Mouse (Mus musculus): ENCODE results near the gene Cemip.

Cemip gene

DNA sequence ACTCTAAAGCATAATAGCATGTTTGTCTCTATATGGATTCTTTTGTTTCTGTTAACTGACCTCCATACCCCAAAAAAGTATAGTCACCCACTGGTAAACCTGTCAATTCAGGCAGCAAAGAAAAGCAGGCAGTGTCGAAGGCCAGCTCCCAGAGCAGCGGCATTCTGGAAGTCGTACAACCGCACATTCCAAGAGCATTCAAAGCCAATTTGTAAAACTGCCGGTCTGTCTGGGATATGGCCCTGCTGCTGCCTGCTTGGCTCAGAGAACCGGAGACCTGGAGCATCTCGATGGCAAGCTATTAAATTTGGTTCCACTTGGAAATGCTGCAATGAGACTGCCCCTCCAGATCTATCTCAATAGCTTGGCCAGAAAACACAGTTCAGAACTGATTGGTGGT, 113.8 kb downstream of the Cemip start:
- no peak for TF ChIP-seq GATA4 (IDR thresholded peaks at IDR 0.05; ENCODE audit: insufficient replicate concordance, low read length)

DNA sequence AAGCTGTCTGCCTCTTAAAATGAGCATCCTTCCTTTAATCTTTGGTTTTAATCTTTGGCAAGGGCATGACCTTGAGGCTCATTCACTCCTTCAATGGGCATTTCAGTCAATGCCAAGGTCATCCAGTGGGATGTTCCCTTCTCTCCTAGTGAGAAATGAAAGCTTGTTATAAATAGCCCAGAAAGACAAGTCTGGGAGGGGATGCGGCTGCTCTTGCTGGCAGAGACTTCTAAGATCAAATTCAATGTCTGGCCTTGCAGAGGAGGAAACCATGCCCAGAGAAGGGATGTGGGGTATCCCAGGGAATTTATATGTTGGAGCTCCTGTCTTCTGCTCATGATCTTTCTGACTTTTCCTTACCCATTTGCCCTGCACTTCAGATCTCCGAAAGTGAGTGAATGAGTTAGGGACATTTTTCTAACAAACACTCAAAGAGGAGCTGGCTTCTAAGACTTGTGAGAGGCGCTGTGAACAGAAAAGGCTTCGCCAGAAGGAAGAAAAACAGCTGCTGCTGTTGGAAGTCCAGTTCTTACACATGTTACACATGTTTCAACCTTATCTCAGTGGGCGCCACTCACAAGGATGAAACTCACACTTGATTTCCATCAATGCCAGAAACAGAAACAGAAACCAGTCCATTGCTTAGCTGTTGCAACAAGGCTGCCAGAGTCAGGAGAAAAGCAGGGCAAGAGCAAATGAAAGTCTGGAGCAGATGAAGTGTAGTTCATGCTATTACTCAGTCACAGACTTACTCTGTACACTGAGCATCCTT, 120.1 kb downstream of the Cemip start:
- no peak for TF ChIP-seq GATA4 (IDR thresholded peaks at IDR 0.05; ENCODE audit: insufficient replicate concordance, low read length)

GRCm38 (mm10) chr7:83965181-83965580, 121.1 kb downstream of the Cemip start:
- no peak for TF ChIP-seq GATA4 (IDR thresholded peaks at IDR 0.05; ENCODE audit: insufficient replicate concordance, low read length)

DNA sequence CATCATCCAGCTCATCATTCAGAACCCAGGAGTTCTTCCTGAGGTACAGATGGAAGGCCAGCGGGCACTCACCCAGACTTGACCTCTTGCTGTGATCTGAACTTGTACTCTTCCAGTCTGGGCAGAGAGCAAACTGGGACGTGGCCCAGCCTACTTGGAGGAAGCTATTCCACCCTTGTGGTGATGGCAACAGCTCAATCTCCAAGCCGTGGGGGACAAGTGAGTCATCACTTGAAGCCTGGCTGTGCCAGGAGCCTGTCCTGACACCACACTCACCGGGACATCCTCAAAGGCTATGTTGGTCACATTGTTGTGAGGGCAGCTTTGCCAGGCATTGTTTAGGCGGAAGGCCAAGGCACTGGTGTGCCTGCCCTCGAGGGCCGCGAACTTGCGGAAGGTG, 133.8 kb downstream of the Cemip start:
- no peak for TF ChIP-seq GATA4 (IDR thresholded peaks at IDR 0.05; ENCODE audit: insufficient replicate concordance, low read length)

DNA sequence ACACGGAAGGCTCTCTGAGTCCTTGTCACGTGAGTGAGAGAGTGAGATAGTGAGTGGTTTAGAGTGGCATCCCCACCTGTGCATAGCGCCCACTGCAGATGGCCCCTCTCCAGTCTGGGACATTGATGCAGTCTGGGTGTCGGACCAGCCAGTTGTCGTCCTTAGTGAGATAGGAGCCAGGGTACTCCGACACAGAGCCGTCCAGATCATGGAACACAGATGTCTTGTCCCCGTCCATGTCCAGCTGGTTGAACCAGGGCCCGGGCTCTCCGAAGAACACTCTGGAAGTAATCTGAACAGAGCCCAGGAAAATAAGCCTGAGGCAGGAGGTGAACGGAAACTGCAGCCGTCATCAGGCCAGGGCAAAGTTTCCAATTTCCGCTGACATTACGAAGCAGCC, 135.0 kb downstream of the Cemip start:
- TF ChIP-seq GATA4 (IDR thresholded peaks at IDR 0.05; ENCODE audit: insufficient replicate concordance, low read length) = no peak

DNA sequence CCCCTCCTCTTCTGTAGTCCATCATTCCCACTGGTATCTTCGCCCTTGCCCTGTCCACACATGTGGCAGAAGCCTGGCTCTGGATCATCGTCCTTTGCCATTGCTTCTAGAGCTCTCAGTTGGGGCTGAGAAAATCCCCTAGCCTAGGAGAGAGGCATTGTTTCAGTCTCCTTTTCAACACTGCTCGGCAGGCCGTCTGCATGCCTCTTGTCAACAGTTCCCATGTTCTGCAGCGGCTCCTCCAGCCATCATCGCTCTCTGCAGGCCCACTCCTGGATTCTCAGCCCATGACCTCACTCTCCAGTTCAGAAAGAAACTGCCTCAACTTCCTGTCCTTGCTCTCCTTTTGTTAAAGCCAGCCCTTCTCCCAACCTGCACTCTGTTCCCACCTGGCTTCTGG, 136.6 kb downstream of the Cemip start:
- TF ChIP-seq GATA4 (IDR thresholded peaks at IDR 0.05; ENCODE audit: insufficient replicate concordance, low read length) = no peak

GRCm38 (mm10) chr7:83948743-83949142, 137.6 kb downstream of the Cemip start:
- no peak for TF ChIP-seq GATA4 (IDR thresholded peaks at IDR 0.05; ENCODE audit: insufficient replicate concordance, low read length)

- TF ChIP-seq GATA4 (IDR thresholded peaks at IDR 0.05; ENCODE audit: insufficient replicate concordance, low read length) = no peak
Observed at GRCm38 (mm10) chr7:83941701-83942101, 144.6 kb downstream of the Cemip start.

DNA sequence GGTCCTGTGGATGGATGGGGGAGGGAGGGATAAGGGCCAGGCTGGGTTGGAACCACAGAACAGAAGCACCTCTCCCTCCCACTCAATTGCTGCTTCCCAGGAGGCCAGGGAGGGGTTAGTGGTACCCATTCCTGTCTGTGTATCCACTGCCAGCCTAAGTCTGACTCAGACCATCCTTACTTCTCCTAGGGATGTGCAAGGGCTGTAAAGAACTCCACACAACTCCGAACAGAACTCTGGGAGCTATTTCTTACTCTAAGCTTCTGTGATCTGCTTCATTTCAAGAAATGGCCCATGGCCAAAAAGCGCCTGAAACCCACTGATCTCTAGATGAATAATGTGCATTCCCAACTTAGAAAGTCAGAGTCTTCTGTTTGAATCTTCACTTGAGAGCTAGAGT, 146.2 kb downstream of the Cemip start:
- no peak for TF ChIP-seq GATA4 (IDR thresholded peaks at IDR 0.05; ENCODE audit: insufficient replicate concordance, low read length)

DNA sequence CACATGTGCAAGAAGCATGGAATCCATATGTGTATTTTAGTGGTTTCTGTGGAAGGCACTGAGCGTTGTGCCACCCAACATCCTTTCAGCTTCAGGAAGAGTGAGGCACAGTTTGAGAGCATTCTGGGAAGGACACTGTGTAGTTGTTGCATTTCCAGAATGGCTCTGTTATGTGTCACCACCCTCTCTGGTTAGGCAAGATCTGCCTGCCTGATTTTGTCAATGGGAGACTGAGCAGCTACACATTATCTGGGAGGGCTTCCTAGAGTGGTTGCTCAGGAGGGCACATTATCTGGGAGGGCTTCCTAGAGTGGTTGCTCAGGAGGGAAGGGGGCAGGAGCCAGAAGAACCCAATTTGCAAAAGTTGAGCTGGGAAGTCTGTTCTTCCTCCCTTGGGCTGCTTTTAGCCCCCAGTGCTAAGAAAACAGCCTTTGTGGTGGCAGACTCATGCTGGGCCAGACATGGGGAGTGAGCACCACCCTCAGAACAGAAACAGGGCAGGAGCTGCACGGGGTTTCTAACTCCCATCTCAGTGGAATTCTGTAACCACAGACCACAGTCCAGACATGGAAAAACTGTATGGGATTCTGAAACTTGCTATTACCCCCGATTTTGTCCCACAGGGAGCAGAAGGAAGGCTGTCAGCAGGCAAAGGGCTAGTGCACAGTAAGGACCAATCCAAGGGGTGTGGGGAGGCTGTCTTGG, 147.1 kb downstream of the Cemip start:
- no peak for TF ChIP-seq GATA4 (IDR thresholded peaks at IDR 0.05; ENCODE audit: insufficient replicate concordance, low read length)

GRCm38 (mm10) chr7:83921637-83922036, 164.7 kb downstream of the Cemip start:
- TF ChIP-seq GATA4 (IDR thresholded peaks at IDR 0.05; ENCODE audit: insufficient replicate concordance, low read length) = no peak

DNA sequence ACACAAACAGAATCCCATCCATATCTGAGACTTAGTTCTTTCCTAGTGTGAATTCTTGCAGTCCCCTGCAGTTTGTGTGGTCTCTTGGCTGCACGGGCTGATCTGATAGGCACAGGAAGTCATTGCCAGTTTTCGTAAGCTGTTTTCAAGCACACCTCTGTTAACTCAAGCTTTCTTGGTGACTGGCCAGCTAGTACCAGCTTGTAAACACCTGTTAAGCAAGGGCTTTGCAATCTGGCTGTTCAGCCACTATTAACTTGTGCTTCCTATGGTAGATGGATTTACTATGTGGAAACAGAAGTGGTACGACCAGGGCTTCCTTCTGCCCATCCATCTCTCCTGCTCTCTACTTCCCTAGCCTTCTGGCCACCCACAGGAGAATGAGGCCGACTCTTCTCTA, 166.1 kb downstream of the Cemip start:
- no peak for TF ChIP-seq GATA4 (IDR thresholded peaks at IDR 0.05; ENCODE audit: insufficient replicate concordance, low read length)

DNA sequence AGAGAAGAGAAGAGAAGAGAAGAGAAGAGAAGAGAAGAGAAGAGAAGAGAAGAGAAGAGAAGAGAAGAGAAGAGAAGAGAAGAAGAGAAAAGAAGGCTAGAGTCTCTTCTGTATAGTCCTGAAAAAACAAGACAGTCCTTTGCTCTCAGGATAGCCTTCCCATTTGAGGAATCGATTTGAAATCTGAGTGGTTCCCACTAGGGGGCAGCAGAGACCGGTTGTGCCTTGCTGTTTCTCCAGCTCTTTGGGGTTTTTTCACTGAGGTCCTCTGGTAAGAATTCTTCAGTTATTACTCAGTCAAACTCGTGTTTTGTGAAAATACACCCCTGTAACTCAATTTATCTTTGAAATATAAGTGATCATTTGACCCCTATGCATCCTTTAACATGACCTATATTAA, 171.7 kb downstream of the Cemip start:
- TF ChIP-seq GATA4 (IDR thresholded peaks at IDR 0.05; ENCODE audit: insufficient replicate concordance, low read length) = no peak

GRCm38 (mm10) chr7:83913995-83914394, 172.3 kb downstream of the Cemip start:
- no peak for TF ChIP-seq GATA4 (IDR thresholded peaks at IDR 0.05; ENCODE audit: insufficient replicate concordance, low read length)

- no peak for TF ChIP-seq GATA4 (IDR thresholded peaks at IDR 0.05; ENCODE audit: insufficient replicate concordance, low read length)
Observed at GRCm38 (mm10) chr7:83913405-83913932, 172.8 kb downstream of the Cemip start.

DNA sequence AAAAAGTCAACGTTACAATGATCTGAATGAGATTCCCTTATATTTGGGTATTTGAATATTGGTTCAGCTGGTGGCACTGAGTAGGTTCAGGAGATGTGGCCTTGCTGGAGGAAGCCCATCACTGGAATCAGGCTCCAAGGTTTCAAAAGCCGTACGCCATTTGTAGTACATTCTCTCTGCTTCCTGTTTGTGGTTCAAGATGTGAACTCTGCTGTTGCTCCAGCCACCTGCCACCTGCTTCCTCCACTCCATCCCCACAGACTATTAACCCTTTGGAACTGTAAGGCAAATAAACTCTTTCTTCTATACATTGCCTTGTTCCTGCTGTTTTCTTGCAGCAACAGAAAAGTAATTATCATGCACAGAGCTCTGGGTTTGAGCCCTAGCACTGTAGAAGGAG, 174.4 kb downstream of the Cemip start:
- no peak for TF ChIP-seq GATA4 (IDR thresholded peaks at IDR 0.05; ENCODE audit: insufficient replicate concordance, low read length)

All from liver, adult (tissue).